Mouse (Mus musculus) liver, postnatal 0 days (tissue): ENCODE data around the gene Ncr1.

Experiments used
- CTCF ChIP-seq: sonication (generic); IDR thresholded peaks from 2 replicates; pipeline ENCODE4 v1.5.1; 2016; ENCODE audit warnings: antibody characterized with exemption, low read depth
- EP300 ChIP-seq: IDR thresholded peaks from 2 replicates; pipeline ENCODE4 v1.6.1; 2016; ENCODE audit warnings: antibody characterized with exemption, low read depth, mild to moderate bottlenecking

- TF ChIP-seq CTCF (peak; percentile 61), EP300 (no peak)
Observed at GRCm38 (mm10) chr7:4297189-4297588, 40.3 kb upstream of the Ncr1 start.
